Mouse (Mus musculus) myocyte (in vitro differentiated cells): ENCODE results near the gene Camsap2. TPM values are rescaled to one million over a fixed set of nuclear protein-coding genes. Genes with fewer than 3 reads are reported as not detected.

Source experiments
- H3K27me3 ChIP-seq: one replicate; pipeline ENCODE4 v1.6.1; 2011; ENCODE audit not compliant: control insufficient read depth, insufficient read depth, insufficient read length
- H3K36me3 ChIP-seq: one replicate; pipeline ENCODE4 v1.6.1; 2011; ENCODE audit not compliant: control insufficient read depth, insufficient read depth
- H3K4me2 ChIP-seq: one replicate; pipeline ENCODE4 v1.6.1; 2011; ENCODE audit warnings: low read depth, control low read depth
- H3K4me3 ChIP-seq: one replicate; pipeline ENCODE4 v1.5.1; 2011; ENCODE audit warnings: mild to moderate bottlenecking, control low read depth, moderate library complexity
- H3K79me2 ChIP-seq: one replicate; pipeline ENCODE4 v1.6.1; 2011; ENCODE audit not compliant: control insufficient read depth, insufficient read depth
- H3ac ChIP-seq: one replicate; pipeline ENCODE4 v1.6.1; 2011; ENCODE audit not compliant: control insufficient read depth, insufficient read length
- CEBPB ChIP-seq: IDR thresholded peaks from 2 replicates; pipeline ENCODE4 v1.6.1; 2011; ENCODE audit warnings: mild to moderate bottlenecking, moderate library complexity; ENCODE audit not compliant: poor library complexity, insufficient read depth, severe bottlenecking
- E2F4 ChIP-seq: IDR thresholded peaks from one replicate; pipeline ENCODE4 v1.6.1; 2011; ENCODE audit warnings: mild to moderate bottlenecking, control low read depth, moderate library complexity; ENCODE audit not compliant: insufficient read depth
- MAX ChIP-seq: IDR thresholded peaks from one replicate; pipeline ENCODE4 v1.6.1; 2011; ENCODE audit warnings: low read depth, mild to moderate bottlenecking, control low read depth
- MYOD1 ChIP-seq, 3 experiments: IDR thresholded peaks; one replicate each; pipeline ENCODE4 v1.6.1; 2011; ENCODE audit warnings: control low read depth in 2 of 3, low read depth in 2 of 3, mild to moderate bottlenecking in 2 of 3, moderate library complexity in 1 of 3; ENCODE audit not compliant: insufficient read length in 2 of 3, control insufficient read depth in 1 of 3
- MYOG ChIP-seq, 3 experiments: IDR thresholded peaks; one replicate each; pipeline ENCODE4 v1.6.1; 2011; ENCODE audit warnings: control low read depth in 2 of 3, low read depth in 2 of 3, mild to moderate bottlenecking in 2 of 3; ENCODE audit not compliant: insufficient read length in 2 of 3, control insufficient read depth in 1 of 3, insufficient read depth in 1 of 3
- POLR2A ChIP-seq: IDR thresholded peaks from one replicate; pipeline ENCODE4 v1.6.1; 2011; ENCODE audit warnings: low read depth, mild to moderate bottlenecking, control low read depth, moderate library complexity; ENCODE audit not compliant: insufficient read length
- POLR2AphosphoS2 ChIP-seq: IDR thresholded peaks from one replicate; pipeline ENCODE4 v1.6.1; 2011; ENCODE audit warnings: low read depth, control low read depth; ENCODE audit not compliant: insufficient read length
- REST ChIP-seq: IDR thresholded peaks from one replicate; pipeline ENCODE4 v1.6.1; 2011; ENCODE audit warnings: mild to moderate bottlenecking, control low read depth, moderate library complexity; ENCODE audit not compliant: insufficient read depth, insufficient read length
- SRF ChIP-seq: IDR thresholded peaks from one replicate; pipeline ENCODE4 v1.6.1; 2011; ENCODE audit warnings: low read depth; ENCODE audit not compliant: control insufficient read depth, insufficient read length
- TCF12 ChIP-seq: IDR thresholded peaks from one replicate; pipeline ENCODE4 v1.6.1; 2011; ENCODE audit warnings: mild to moderate bottlenecking, control low read depth; ENCODE audit not compliant: poor library complexity, insufficient read depth, severe bottlenecking
- TCF3 ChIP-seq: IDR thresholded peaks from one replicate; pipeline ENCODE4 v1.6.1; 2011; ENCODE audit warnings: low read depth, control low read depth; ENCODE audit not compliant: insufficient read length
- USF1 ChIP-seq: IDR thresholded peaks from one replicate; pipeline ENCODE4 v1.6.1; 2011; ENCODE audit warnings: low read depth, mild to moderate bottlenecking, control low read depth, moderate library complexity
- polyA plus RNA-seq: library from polyadenylated mRNA; unstranded; fragments of >200 nt; fragmentation: generic; extraction: Trizol; gene quantifications from one replicate; pipeline ENCODE4 v1.2.1, GENCODE M21; 2012; ENCODE audit warnings: missing spikeins

Gene Camsap2
- polyA plus RNA-seq, 1 experiment = 6.8 TPM

DNA sequence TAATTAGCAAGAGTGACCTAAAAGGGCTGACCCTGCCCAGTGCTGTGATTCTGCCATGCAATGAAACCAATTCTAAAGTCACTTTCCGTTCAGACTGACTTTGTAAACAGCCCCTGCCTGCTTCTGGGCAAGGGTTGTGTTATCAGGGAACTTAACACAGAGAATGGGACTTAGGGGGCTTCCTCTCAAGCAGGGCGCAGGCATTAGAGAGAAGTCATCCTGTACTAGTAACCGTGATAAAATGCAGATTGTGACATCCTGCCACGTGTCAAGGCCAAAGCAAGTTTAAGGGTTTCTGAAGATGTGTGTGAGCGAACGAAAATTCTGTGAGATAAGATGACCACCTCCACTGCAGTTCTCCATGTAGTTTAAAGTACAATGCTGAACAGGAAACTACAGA is 79.8 kb downstream of the Camsap2 start:
- Histone ChIP-seq H3K27me3 (no peaks in the 10 kb centered on the region), H3K79me2 (no peaks in the 10 kb centered on the region), H3K4me3 (no peak overlapping the region), H3ac (no peak overlapping the region), H3K4me2 (no peak overlapping the region), H3K36me3 (peaks cover 26% of the 10 kb centered on the region)
- TF ChIP-seq MAX = no peak

GRCm38 (mm10) chr1:136263355-136263754 is 82.5 kb downstream of the Camsap2 start:
- Histone ChIP-seq H3K27me3 (peaks cover 11% of the 10 kb centered on the region), H3ac (no peak overlapping the region), H3K36me3 (peaks cover 7% of the 10 kb centered on the region), H3K4me3 (no peak overlapping the region), H3K79me2 (no peaks in the 10 kb centered on the region), H3K4me2 (no peak overlapping the region)
- TF ChIP-seq TCF3 (no peak), SRF (no peak), REST (no peak), MYOD1 (IDR thresholded peaks at IDR 0.05; ENCODE audit: control insufficient read depth in 1 of 3, insufficient read length in 2 of 3, low read depth in 2 of 3) (no peak), MYOG (IDR thresholded peaks at IDR 0.05; ENCODE audit: control insufficient read depth in 1 of 3, insufficient read depth in 1 of 3, insufficient read length in 2 of 3, low read depth in 2 of 3) (no peak), E2F4 (no peak), MAX (no peak), USF1 (no peak), TCF12 (no peak), CEBPB (no peak), POLR2A (no peak), POLR2AphosphoS2 (no peak)

DNA sequence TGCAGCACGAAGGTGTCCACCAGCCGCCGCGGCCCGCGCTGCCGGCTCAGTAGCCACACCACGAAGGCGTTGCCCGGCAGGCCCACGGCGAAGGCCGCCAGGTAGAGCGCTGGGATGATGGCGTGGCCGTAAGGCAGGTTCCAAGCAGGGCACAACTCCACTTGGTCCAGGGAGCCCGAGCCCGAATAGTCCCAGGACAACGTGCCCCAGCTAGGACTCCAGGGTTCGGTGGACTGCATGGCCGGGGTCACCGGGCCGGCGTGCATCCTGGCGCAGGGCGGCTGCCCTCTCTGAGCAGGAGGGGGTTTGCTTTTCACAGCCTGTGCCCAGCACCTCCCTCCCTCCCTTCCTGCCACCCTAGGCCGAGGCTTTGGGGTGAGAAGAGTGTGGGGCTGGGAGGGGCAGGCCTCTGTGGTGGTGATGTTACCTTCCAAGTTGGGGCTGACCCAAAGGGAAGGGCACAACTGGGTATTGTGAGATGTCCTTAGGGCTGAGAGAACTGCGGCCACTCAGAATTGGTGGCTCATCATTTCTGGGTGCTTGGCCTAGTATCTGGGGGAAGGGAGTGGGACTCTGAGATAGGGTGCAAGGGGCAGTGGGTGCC is 85.2 kb downstream of the Camsap2 start, which contains the start of gene Gpr25:
Gene Gpr25, minus strand, starts transcription at position 239 of the 604 bp plus-strand sequence.
- Histone ChIP-seq H3K36me3 (no peaks in the 10 kb centered on the region), H3K79me2 (no peaks in the 10 kb centered on the region), H3K4me2 (peak within 1 kb of the TSS; percentile 73), H3ac (peak within 1 kb of the TSS; percentile 2), H3K4me3 (no peak within 1 kb of the TSS), H3K27me3 (peaks cover 11% of the 10 kb centered on the region)
- TF ChIP-seq MAX (no peak), POLR2A (no peak), USF1 (no peak), E2F4 (no peak), REST (no peak), CEBPB (no peak), MYOG (IDR thresholded peaks at IDR 0.05; ENCODE audit: control insufficient read depth in 1 of 3, insufficient read depth in 1 of 3, insufficient read length in 2 of 3, low read depth in 2 of 3) (no peak), SRF (no peak), POLR2AphosphoS2 (no peak), TCF3 (no peak)

DNA sequence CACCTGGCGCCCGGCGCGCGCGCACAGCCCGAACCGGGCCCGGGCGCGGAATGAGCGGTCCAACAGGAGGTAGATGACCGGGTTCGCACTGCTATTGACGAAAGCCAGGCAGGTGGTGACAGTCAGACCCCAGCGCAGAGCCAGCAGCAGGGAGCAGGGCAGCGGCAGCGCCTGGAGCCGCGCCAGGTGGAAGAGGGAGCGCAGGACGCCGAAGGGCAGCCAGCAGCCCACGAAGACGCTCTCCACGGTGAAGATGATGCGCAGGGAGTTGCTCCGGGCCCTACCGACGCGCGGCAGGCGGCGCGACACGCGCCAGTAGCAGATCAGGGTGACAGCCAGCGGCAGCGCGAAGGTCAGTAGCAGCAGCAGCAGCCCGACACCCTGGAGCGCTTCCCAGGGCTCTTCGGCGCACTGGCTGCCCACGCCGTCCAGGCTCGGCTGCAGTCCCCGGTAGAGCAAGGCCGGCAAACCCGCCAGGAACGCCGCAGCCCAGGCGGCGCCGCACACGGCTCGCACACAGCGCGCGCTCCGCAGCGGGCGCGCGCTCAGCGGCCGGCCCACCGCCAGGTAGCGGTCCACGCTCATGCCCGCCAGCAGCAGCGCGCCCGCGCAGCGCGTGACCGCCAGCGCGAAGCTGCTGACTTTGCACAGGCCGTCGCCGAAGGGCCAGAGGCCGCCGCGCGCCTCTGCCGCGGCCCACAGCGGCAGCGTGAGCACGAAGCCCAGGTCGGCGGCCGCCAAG is 85.8 kb downstream of the Camsap2 start:
- Histone ChIP-seq H3K36me3 (no peaks in the 10 kb centered on the region), H3K79me2 (no peaks in the 10 kb centered on the region), H3ac (peak overlapping the region; percentile 2), H3K27me3 (peaks cover 11% of the 10 kb centered on the region), H3K4me3 (no peak overlapping the region), H3K4me2 (peak overlapping the region; percentile 73)
- TF ChIP-seq REST (no peak), MYOG (IDR thresholded peaks at IDR 0.05; ENCODE audit: control insufficient read depth in 1 of 3, insufficient read depth in 1 of 3, insufficient read length in 2 of 3, low read depth in 2 of 3) (no peak), POLR2AphosphoS2 (no peak), TCF12 (no peak), SRF (no peak), MAX (no peak), MYOD1 (IDR thresholded peaks at IDR 0.05; ENCODE audit: control insufficient read depth in 1 of 3, insufficient read length in 2 of 3, low read depth in 2 of 3) (no peak), E2F4 (no peak), USF1 (no peak), POLR2A (no peak), CEBPB (no peak), TCF3 (no peak)

- H3ac ChIP-seq = peak overlapping the region; percentile 2
- H3K4me3 ChIP-seq = no peak overlapping the region
- peak overlapping the region; percentile 73 for H3K4me2 ChIP-seq
- H3K79me2 ChIP-seq = no peaks in the 10 kb centered on the region
- TF ChIP-seq TCF12 (no peak), POLR2AphosphoS2 (no peak), SRF (no peak), CEBPB (no peak), E2F4 (no peak), POLR2A (no peak), REST (no peak), MYOD1 (IDR thresholded peaks at IDR 0.05; ENCODE audit: control insufficient read depth in 1 of 3, insufficient read length in 2 of 3, low read depth in 2 of 3) (no peak), TCF3 (no peak), USF1 (no peak), MYOG (IDR thresholded peaks at IDR 0.05; ENCODE audit: control insufficient read depth in 1 of 3, insufficient read depth in 1 of 3, insufficient read length in 2 of 3, low read depth in 2 of 3) (no peak), MAX (no peak)
- H3K27me3 ChIP-seq = peaks cover 11% of the 10 kb centered on the region
- H3K36me3 ChIP-seq = no peaks in the 10 kb centered on the region
These were observed 86.4 kb downstream of the Camsap2 start for GRCm38 (mm10) chr1:136259543-136259892.
